Mouse (Mus musculus) stomach, embryonic 16.5 days (tissue): Measurements from ENCODE around the gene Golga5. TPM values are rescaled to one million over a fixed set of nuclear protein-coding genes. Genes with fewer than 3 reads are reported as not detected.

Experiments used
- ATAC-seq: fragments of 200-750 bp; cut with Nextera tagmentation; 2 replicates; pipeline ENCODE4 v1.8.0; 2017; ENCODE audit warnings: moderate number of reproducible peaks, moderate TSS enrichment; ENCODE audit not compliant: insufficient read depth, low FRiP score
- H3K27ac ChIP-seq: fragments of 300-500 bp; sonication (generic); 2 replicates; pipeline ENCODE4 v1.5.1; 2014; ENCODE audit warnings: low read length
- H3K27me3 ChIP-seq: fragments of 300-500 bp; sonication (generic); 2 replicates; pipeline ENCODE4 v1.6.1; 2014; ENCODE audit warnings: low read length, control low read depth, mixed read lengths; ENCODE audit not compliant: control insufficient read depth, insufficient read depth
- H3K36me3 ChIP-seq: fragments of 300-500 bp; sonication (generic); 2 replicates; pipeline ENCODE4 v1.6.1; 2014; ENCODE audit warnings: low read length; ENCODE audit not compliant: control insufficient read depth, insufficient read depth
- H3K4me1 ChIP-seq: fragments of 300-500 bp; sonication (generic); 2 replicates; pipeline ENCODE4 v1.6.1; 2014; ENCODE audit warnings: low read length, control low read depth, mixed read lengths; ENCODE audit not compliant: control insufficient read depth, insufficient read depth
- H3K4me2 ChIP-seq: fragments of 300-500 bp; sonication (generic); 2 replicates; pipeline ENCODE4 v1.6.1; 2014; ENCODE audit warnings: low read depth, low read length, mixed read lengths
- H3K4me3 ChIP-seq: fragments of 300-500 bp; sonication (generic); replicated peaks from 2 replicates; pipeline ENCODE4 v1.5.1; 2014; ENCODE audit warnings: mild to moderate bottlenecking, low read length
- H3K9ac ChIP-seq: fragments of 300-500 bp; sonication (generic); 2 replicates; pipeline ENCODE4 v1.6.1; 2014; ENCODE audit warnings: low read length
- H3K9me3 ChIP-seq: fragments of 300-500 bp; sonication (generic); replicated peaks from 2 replicates; pipeline ENCODE4 v1.6.1; 2016; ENCODE audit warnings: low read length, control low read depth; ENCODE audit not compliant: control insufficient read depth
- WGBS: fragments of 180-500 bp; shearing (Covaris S2); extraction: QIAGEN DNeasy Blood & Tissue Kit; methylation state at CpG from one replicate; pipeline ENCODE4 v1.1.7; 2014; 5-methylcytosine and 5-hydroxymethylcytosine counted together
- polyA plus RNA-seq: library from polyadenylated mRNA; unstranded; fragments of >200 nt; fragmentation: Nextera tagmentation; extraction: Ambion mirVana; gene quantifications from 2 replicates; pipeline ENCODE4 v1.2.1, GENCODE M21; 2015

The Golga5 gene
- polyA plus RNA-seq, 1 experiment from 2014 or later, result 35.9 TPM

DNA sequence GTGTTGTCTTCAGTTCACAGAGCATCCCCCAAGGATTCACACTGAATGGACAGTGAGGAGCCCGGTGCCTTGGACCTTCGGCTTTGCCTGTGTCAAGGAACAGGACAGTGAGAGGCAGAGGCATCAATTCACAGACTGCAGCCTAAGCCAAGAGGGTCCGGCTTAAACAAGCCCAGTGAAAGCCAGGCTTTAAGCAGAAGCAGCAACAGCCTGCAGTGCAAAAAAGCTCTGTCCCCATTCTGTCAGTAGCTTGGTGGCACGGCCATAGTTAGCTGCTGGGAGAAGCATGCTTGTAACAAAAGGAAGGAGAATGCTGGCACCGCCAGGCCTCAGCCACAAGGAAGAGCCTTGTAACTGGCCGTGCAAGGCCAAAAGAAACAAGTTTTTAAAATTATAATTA, 45.2 kb downstream of the Golga5 start:
- Histone ChIP-seq H3K27me3 (no peaks in the 10 kb centered on the region), H3K36me3 (no peaks in the 10 kb centered on the region), H3K9ac (no peak overlapping the region), H3K4me3 (no peak overlapping the region), H3K4me2 (no peak overlapping the region), H3K4me1 (no peaks in the 10 kb centered on the region), H3K27ac (no peak overlapping the region), H3K9me3 (no peaks in the 10 kb centered on the region)
- no peak for ATAC-seq
- WGBS, result 84% methylated on average over 6 of the region's 6 CpGs

GRCm38 (mm10) chr12:102514751-102515150, 45.8 kb downstream of the Golga5 start:
- H3K36me3 ChIP-seq, result no peaks in the 10 kb centered on the region
- no peaks in the 10 kb centered on the region for H3K4me1 ChIP-seq
- no peak overlapping the region for H3K4me2 ChIP-seq
- WGBS, result 87% methylated on average over 6 of the region's 6 CpGs
- no peak for ATAC-seq
- no peak overlapping the region for H3K9ac ChIP-seq
- H3K27me3 ChIP-seq, result no peaks in the 10 kb centered on the region
- H3K27ac ChIP-seq, result no peak overlapping the region
- no peak overlapping the region for H3K4me3 ChIP-seq
- no peaks in the 10 kb centered on the region for H3K9me3 ChIP-seq

- Histone ChIP-seq H3K9ac (no peak overlapping the region), H3K27me3 (no peaks in the 10 kb centered on the region), H3K4me1 (no peaks in the 10 kb centered on the region), H3K9me3 (no peaks in the 10 kb centered on the region), H3K27ac (no peak overlapping the region), H3K4me3 (no peak overlapping the region), H3K36me3 (no peaks in the 10 kb centered on the region), H3K4me2 (no peak overlapping the region)
- 80% methylated on average over 4 of the region's 4 CpGs for WGBS
- ATAC-seq, result no peak
Measured at GRCm38 (mm10) chr12:102516151-102516550, 47.2 kb downstream of the Golga5 start.

GRCm38 (mm10) chr12:102517647-102518046, 48.7 kb downstream of the Golga5 start:
- Histone ChIP-seq H3K4me2 (no peak overlapping the region), H3K4me1 (peaks cover 7% of the 10 kb centered on the region), H3K27ac (no peak overlapping the region), H3K36me3 (no peaks in the 10 kb centered on the region), H3K9ac (no peak overlapping the region), H3K4me3 (no peak overlapping the region), H3K9me3 (no peaks in the 10 kb centered on the region), H3K27me3 (no peaks in the 10 kb centered on the region)
- no peak for ATAC-seq
- WGBS, result 74% methylated on average over 13 of the region's 13 CpGs

DNA sequence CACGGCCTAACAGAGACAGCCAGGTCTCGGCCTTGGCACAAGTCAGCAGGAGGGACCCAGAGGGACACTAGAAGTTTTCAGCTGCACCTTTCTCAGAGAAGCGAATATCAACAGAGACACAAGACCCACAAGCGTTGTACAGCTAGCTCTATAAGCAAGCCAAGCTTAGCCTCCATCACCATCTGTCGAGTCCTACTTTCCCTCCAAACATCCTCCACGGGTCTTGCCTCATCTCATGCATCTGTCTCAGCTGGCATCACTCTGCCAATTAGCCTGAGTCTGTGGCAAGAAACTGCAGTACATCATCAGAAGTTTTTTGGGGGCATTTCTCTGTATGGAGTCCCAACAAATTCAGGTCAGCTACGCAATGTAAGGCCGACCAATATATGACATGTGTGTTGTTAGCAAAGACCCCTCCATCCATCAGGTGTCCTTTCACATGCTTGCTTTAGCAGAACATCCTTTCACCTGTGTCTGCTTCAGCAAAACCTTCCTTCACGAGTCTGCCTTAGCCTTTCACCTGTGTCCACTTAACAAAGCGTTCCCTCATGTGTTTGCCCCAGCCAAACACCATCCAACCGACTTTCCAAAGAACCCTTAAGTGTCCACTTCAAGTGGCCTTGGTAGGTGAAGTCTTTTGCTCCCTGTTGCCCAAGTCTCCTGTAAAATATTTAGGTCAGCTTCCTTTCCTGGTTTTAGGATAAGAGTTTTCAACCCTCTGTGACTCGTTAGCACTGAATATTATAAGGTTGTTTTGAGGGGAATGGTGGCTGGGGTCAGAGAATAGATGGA, 51.2 kb downstream of the Golga5 start:
- Histone ChIP-seq H3K27me3 (no peaks in the 10 kb centered on the region), H3K27ac (no peak overlapping the region), H3K4me2 (no peak overlapping the region), H3K9me3 (no peaks in the 10 kb centered on the region), H3K4me3 (no peak overlapping the region), H3K4me1 (peaks cover 7% of the 10 kb centered on the region), H3K36me3 (no peaks in the 10 kb centered on the region), H3K9ac (no peak overlapping the region)
- 86% methylated on average over 12 of the region's 12 CpGs for WGBS
- ATAC-seq, result no peak

GRCm38 (mm10) chr12:102521777-102522319, 52.9 kb downstream of the Golga5 start:
- no peak overlapping the region for H3K27ac ChIP-seq
- no peak overlapping the region for H3K4me3 ChIP-seq
- ATAC-seq, result peak; percentile 79
- H3K4me2 ChIP-seq, result no peak overlapping the region
- no peak overlapping the region for H3K9ac ChIP-seq
- peaks cover 7% of the 10 kb centered on the region for H3K4me1 ChIP-seq
- no peaks in the 10 kb centered on the region for H3K27me3 ChIP-seq
- 20% methylated on average over 13 of the region's 13 CpGs for WGBS
- no peaks in the 10 kb centered on the region for H3K9me3 ChIP-seq
- no peaks in the 10 kb centered on the region for H3K36me3 ChIP-seq

DNA sequence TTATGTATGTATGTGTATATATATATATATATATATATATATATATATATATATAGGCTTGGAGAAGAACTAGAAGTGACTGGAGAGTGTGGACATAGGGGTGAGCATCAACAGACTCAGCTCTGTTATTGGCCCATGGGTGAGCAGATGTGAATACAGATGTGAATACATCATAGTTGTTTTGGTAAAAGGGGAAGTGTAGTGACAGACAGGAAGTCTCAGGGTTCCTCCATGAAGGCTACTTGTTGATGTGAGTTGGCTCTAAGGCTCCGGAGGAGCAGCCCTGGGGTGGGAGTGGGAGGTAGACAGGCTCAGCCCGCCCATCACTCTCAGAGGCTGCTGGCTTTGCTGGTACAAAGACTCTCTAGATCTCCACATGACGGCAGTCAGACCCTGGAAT, 55.3 kb downstream of the Golga5 start:
- Histone ChIP-seq H3K4me2 (no peak overlapping the region), H3K9ac (no peak overlapping the region), H3K4me1 (peaks cover 7% of the 10 kb centered on the region), H3K27ac (no peak overlapping the region; the same call in 1 of the 2 replicates), H3K4me3 (no peak overlapping the region), H3K36me3 (no peaks in the 10 kb centered on the region), H3K27me3 (no peaks in the 10 kb centered on the region), H3K9me3 (no peaks in the 10 kb centered on the region)
- 46% methylated on average over 3 of the region's 3 CpGs for WGBS
- ATAC-seq, result peak; percentile 23; the same call in 1 of the 2 replicates

- H3K27me3 ChIP-seq, result no peaks in the 10 kb centered on the region
- H3K27ac ChIP-seq, result no peak overlapping the region; the same call in none of the 2 replicates
- H3K4me1 ChIP-seq, result peaks cover 7% of the 10 kb centered on the region
- H3K9ac ChIP-seq, result no peak overlapping the region
- WGBS, result 21% methylated on average over 6 of the region's 6 CpGs
- no peak overlapping the region for H3K4me3 ChIP-seq
- H3K36me3 ChIP-seq, result no peaks in the 10 kb centered on the region
- no peak for ATAC-seq
- no peaks in the 10 kb centered on the region for H3K9me3 ChIP-seq
- no peak overlapping the region for H3K4me2 ChIP-seq
Measured at GRCm38 (mm10) chr12:102524760-102525159, 55.8 kb downstream of the Golga5 start.

DNA sequence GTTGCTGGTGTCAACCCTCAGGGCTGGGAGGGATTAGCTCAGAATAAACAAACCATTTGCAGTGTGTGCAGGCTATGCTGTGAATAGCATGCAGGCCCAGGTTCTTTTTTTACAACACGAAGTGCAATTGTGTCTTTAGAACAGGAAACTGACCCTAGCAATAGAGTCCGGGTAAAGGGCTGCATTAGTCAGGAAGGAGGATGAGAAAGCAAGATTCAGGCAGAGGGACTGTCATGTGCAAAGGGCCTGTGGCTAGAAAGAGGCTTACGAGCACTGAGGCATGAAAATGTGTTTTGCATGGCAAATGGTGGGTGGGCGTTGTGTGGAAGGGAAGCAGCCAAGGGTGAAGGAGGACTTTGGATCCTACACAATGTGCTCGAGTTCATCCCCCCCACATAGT, 59.1 kb downstream of the Golga5 start:
- Histone ChIP-seq H3K27me3 (no peaks in the 10 kb centered on the region), H3K9me3 (no peaks in the 10 kb centered on the region), H3K9ac (no peak overlapping the region), H3K27ac (no peak overlapping the region), H3K4me2 (no peak overlapping the region), H3K36me3 (no peaks in the 10 kb centered on the region), H3K4me3 (no peak overlapping the region), H3K4me1 (no peaks in the 10 kb centered on the region)
- WGBS, result 69% methylated on average over 5 of the region's 5 CpGs
- no peak for ATAC-seq
